Mouse (Mus musculus) myocyte (in vitro differentiated cells): ENCODE measurements around the gene Tfpi. TPM values are rescaled to one million over a fixed set of nuclear protein-coding genes. Genes with fewer than 3 reads are reported as not detected.

Experiments
- H3K27me3 ChIP-seq: one replicate; pipeline ENCODE4 v1.6.1; 2011; ENCODE audit not compliant: control insufficient read depth, insufficient read depth, insufficient read length
- H3K36me3 ChIP-seq: one replicate; pipeline ENCODE4 v1.6.1; 2011; ENCODE audit not compliant: control insufficient read depth, insufficient read depth
- H3K4me2 ChIP-seq: one replicate; pipeline ENCODE4 v1.6.1; 2011; ENCODE audit warnings: low read depth, control low read depth
- H3K4me3 ChIP-seq: one replicate; pipeline ENCODE4 v1.5.1; 2011; ENCODE audit warnings: mild to moderate bottlenecking, control low read depth, moderate library complexity
- H3K79me2 ChIP-seq: one replicate; pipeline ENCODE4 v1.6.1; 2011; ENCODE audit not compliant: control insufficient read depth, insufficient read depth
- H3ac ChIP-seq: one replicate; pipeline ENCODE4 v1.6.1; 2011; ENCODE audit not compliant: control insufficient read depth, insufficient read length
- CEBPB ChIP-seq: IDR thresholded peaks from 2 replicates; pipeline ENCODE4 v1.6.1; 2011; ENCODE audit warnings: mild to moderate bottlenecking, moderate library complexity; ENCODE audit not compliant: poor library complexity, insufficient read depth, severe bottlenecking
- E2F4 ChIP-seq: IDR thresholded peaks from one replicate; pipeline ENCODE4 v1.6.1; 2011; ENCODE audit warnings: mild to moderate bottlenecking, control low read depth, moderate library complexity; ENCODE audit not compliant: insufficient read depth
- MAX ChIP-seq: IDR thresholded peaks from one replicate; pipeline ENCODE4 v1.6.1; 2011; ENCODE audit warnings: low read depth, mild to moderate bottlenecking, control low read depth
- MYOD1 ChIP-seq, 3 experiments: IDR thresholded peaks; one replicate each; pipeline ENCODE4 v1.6.1; 2011; ENCODE audit warnings: control low read depth in 2 of 3, low read depth in 2 of 3, mild to moderate bottlenecking in 2 of 3, moderate library complexity in 1 of 3; ENCODE audit not compliant: insufficient read length in 2 of 3, control insufficient read depth in 1 of 3
- MYOG ChIP-seq, 3 experiments: IDR thresholded peaks; one replicate each; pipeline ENCODE4 v1.6.1; 2011; ENCODE audit warnings: control low read depth in 2 of 3, low read depth in 2 of 3, mild to moderate bottlenecking in 2 of 3; ENCODE audit not compliant: insufficient read length in 2 of 3, control insufficient read depth in 1 of 3, insufficient read depth in 1 of 3
- POLR2A ChIP-seq: IDR thresholded peaks from one replicate; pipeline ENCODE4 v1.6.1; 2011; ENCODE audit warnings: low read depth, mild to moderate bottlenecking, control low read depth, moderate library complexity; ENCODE audit not compliant: insufficient read length
- POLR2AphosphoS2 ChIP-seq: IDR thresholded peaks from one replicate; pipeline ENCODE4 v1.6.1; 2011; ENCODE audit warnings: low read depth, control low read depth; ENCODE audit not compliant: insufficient read length
- REST ChIP-seq: IDR thresholded peaks from one replicate; pipeline ENCODE4 v1.6.1; 2011; ENCODE audit warnings: mild to moderate bottlenecking, control low read depth, moderate library complexity; ENCODE audit not compliant: insufficient read depth, insufficient read length
- SRF ChIP-seq: IDR thresholded peaks from one replicate; pipeline ENCODE4 v1.6.1; 2011; ENCODE audit warnings: low read depth; ENCODE audit not compliant: control insufficient read depth, insufficient read length
- TCF12 ChIP-seq: IDR thresholded peaks from one replicate; pipeline ENCODE4 v1.6.1; 2011; ENCODE audit warnings: mild to moderate bottlenecking, control low read depth; ENCODE audit not compliant: poor library complexity, insufficient read depth, severe bottlenecking
- TCF3 ChIP-seq: IDR thresholded peaks from one replicate; pipeline ENCODE4 v1.6.1; 2011; ENCODE audit warnings: low read depth, control low read depth; ENCODE audit not compliant: insufficient read length
- USF1 ChIP-seq: IDR thresholded peaks from one replicate; pipeline ENCODE4 v1.6.1; 2011; ENCODE audit warnings: low read depth, mild to moderate bottlenecking, control low read depth, moderate library complexity
- polyA plus RNA-seq: library from polyadenylated mRNA; unstranded; fragments of >200 nt; fragmentation: generic; extraction: Trizol; gene quantifications from one replicate; pipeline ENCODE4 v1.2.1, GENCODE M21; 2012; ENCODE audit warnings: missing spikeins

Gene Tfpi
- polyA plus RNA-seq, 1 experiment: 7.9 TPM

DNA sequence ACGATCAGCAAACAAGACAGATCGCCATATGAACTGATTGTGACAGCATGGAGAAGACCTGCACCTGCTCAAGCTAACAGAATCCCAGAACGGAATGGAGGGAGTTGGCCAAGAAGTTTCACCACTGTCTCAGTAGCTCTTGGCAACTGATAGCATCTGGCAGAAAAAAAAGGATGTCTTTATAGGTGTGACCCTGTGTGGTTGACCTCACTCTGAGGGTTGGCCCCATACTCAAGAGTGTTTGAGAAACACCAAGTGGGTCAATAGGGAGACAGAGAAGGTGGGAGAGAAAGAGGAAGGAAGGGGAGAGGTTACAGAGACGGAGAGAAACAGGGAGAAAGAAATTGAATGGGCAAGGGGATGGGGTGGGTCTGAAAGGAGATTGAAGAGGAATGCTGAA is 92.7 kb downstream of the Tfpi start:
- no peak for TF ChIP-seq E2F4
- no peak for TF ChIP-seq TCF12
- no peak for TF ChIP-seq POLR2A
- TF ChIP-seq USF1: no peak
- no peak for TF ChIP-seq MAX
- TF ChIP-seq SRF: no peak
- TF ChIP-seq MYOD1 (IDR thresholded peaks at IDR 0.05; ENCODE audit: control insufficient read depth in 1 of 3, insufficient read length in 2 of 3, low read depth in 2 of 3): no peak
- TF ChIP-seq POLR2AphosphoS2: no peak
- no peak for TF ChIP-seq MYOG (IDR thresholded peaks at IDR 0.05; ENCODE audit: control insufficient read depth in 1 of 3, insufficient read depth in 1 of 3, insufficient read length in 2 of 3, low read depth in 2 of 3)
- no peak for TF ChIP-seq CEBPB
- no peak for TF ChIP-seq REST
- no peak for TF ChIP-seq TCF3

More for the DNA sequence above, 92.7 kb downstream of the Tfpi start:
- H3K4me3 ChIP-seq: no peak overlapping the region
- no peaks in the 10 kb centered on the region for H3K79me2 ChIP-seq
- no peaks in the 10 kb centered on the region for H3K27me3 ChIP-seq
- H3K4me2 ChIP-seq: no peak overlapping the region
- no peaks in the 10 kb centered on the region for H3K36me3 ChIP-seq
- no peak overlapping the region for H3ac ChIP-seq

Other genes starting within 250 kb of the Tfpi start
- gene Calcrl, start 51.4 kb downstream of the Tfpi start, polyA plus RNA-seq: 6.9 TPM
- 64.6 TPM for gene Ctnnd1, start 174.0 kb upstream of the Tfpi start, polyA plus RNA-seq
- gene Btbd18, start 182.3 kb upstream of the Tfpi start, polyA plus RNA-seq: 0.01 TPM
- gene Selenoh, start 194.0 kb upstream of the Tfpi start, polyA plus RNA-seq: 129 TPM
- gene Gm28635, start 201.3 kb upstream of the Tfpi start, polyA plus RNA-seq: not detected
- 20.3 TPM for gene Med19, start 201.6 kb upstream of the Tfpi start, polyA plus RNA-seq
- gene Tmx2, start 202.4 kb upstream of the Tfpi start, polyA plus RNA-seq: 113 TPM
- 36.3 TPM for gene Zdhhc5, start 238.4 kb upstream of the Tfpi start, polyA plus RNA-seq